Mouse (Mus musculus) limb, embryonic 12.5 days (tissue): ENCODE results near the gene Shisal2a. TPM values are rescaled to one million over a fixed set of nuclear protein-coding genes. Genes with fewer than 3 reads are reported as not detected.

Experiments used
- ATAC-seq: fragments of 200-750 bp; cut with Nextera tagmentation; 2 replicates; pipeline ENCODE4 v1.8.0; 2017; ENCODE audit warnings: low read depth, moderate TSS enrichment; ENCODE audit not compliant: insufficient number of reproducible peaks, insufficient read depth, low FRiP score, low TSS enrichment
- H3K27ac ChIP-seq: fragments of 300-500 bp; sonication (generic); 2 replicates; pipeline ENCODE4 v1.5.1; 2016; ENCODE audit warnings: mild to moderate bottlenecking, moderate library complexity
- H3K27me3 ChIP-seq: fragments of 300-500 bp; sonication (generic); 2 replicates; pipeline ENCODE4 v1.6.1; 2016; ENCODE audit warnings: mild to moderate bottlenecking, moderate library complexity
- H3K36me3 ChIP-seq: fragments of 300-500 bp; sonication (generic); 2 replicates; pipeline ENCODE4 v1.6.1; 2016; ENCODE audit warnings: mild to moderate bottlenecking, moderate library complexity
- H3K4me1 ChIP-seq: fragments of 300-500 bp; sonication (generic); replicated peaks from 2 replicates; pipeline ENCODE4 v1.6.1; 2016
- H3K4me2 ChIP-seq: fragments of 300-500 bp; sonication (generic); 2 replicates; pipeline ENCODE4 v1.6.1; 2016; ENCODE audit warnings: mild to moderate bottlenecking, moderate library complexity
- H3K4me3 ChIP-seq: fragments of 300-500 bp; sonication (generic); replicated peaks from 2 replicates; pipeline ENCODE4 v1.5.1; 2016; ENCODE audit warnings: mild to moderate bottlenecking
- H3K9ac ChIP-seq: fragments of 300-500 bp; sonication (generic); replicated peaks from 2 replicates; pipeline ENCODE4 v1.6.1; 2016; ENCODE audit warnings: mild to moderate bottlenecking, moderate library complexity
- H3K9me3 ChIP-seq: fragments of 300-500 bp; sonication (generic); 2 replicates; pipeline ENCODE4 v1.6.1; 2016; ENCODE audit warnings: mild to moderate bottlenecking, moderate library complexity
- WGBS: fragments of 180-500 bp; shearing (Covaris S2); methylation state at CpG from one replicate; pipeline ENCODE4 v1.1.7; 2016; 5-methylcytosine and 5-hydroxymethylcytosine counted together
- polyA plus RNA-seq: library from polyadenylated mRNA; unstranded; fragments of >200 nt; fragmentation: Nextera tagmentation; extraction: Ambion mirVana; gene quantifications from 2 replicates; pipeline ENCODE4 v1.2.1, GENCODE M21; 2016

The Shisal2a gene
- polyA plus RNA-seq: 8.1 and 9.4 TPM in 2 replicates

- peak within 1 kb of the TSS; percentile 81 for H3K4me2 ChIP-seq
- peaks cover 34% of the 10 kb centered on the region for H3K4me1 ChIP-seq
- 0 out of 2 replicates have a peak, but pooled peaks have one; percentile 48 for ATAC-seq
- no peaks in the 10 kb centered on the region for H3K9me3 ChIP-seq
- peak within 1 kb of the TSS; percentile 51; the same call in 1 of the 2 replicates for H3K27ac ChIP-seq
- peak within 1 kb of the TSS; percentile 52 for H3K4me3 ChIP-seq
- H3K36me3 ChIP-seq: no peaks in the 10 kb centered on the region
- 2% methylated on average over 55 of the region's 55 CpGs for WGBS
- peaks cover 28% of the 10 kb centered on the region for H3K27me3 ChIP-seq
- peak within 1 kb of the TSS; percentile 83 for H3K9ac ChIP-seq
Observed at GRCm38 (mm10) chr4:108383183-108383714, at the start of gene Shisal2a. Gene Shisal2a (minus strand): TSS chr4:108383349.

- Histone ChIP-seq H3K9ac (no peak overlapping the region), H3K4me2 (peak overlapping the region; percentile 16), H3K36me3 (no peaks in the 10 kb centered on the region), H3K9me3 (no peaks in the 10 kb centered on the region), H3K4me3 (no peak overlapping the region), H3K4me1 (peaks cover 60% of the 10 kb centered on the region), H3K27me3 (no peaks in the 10 kb centered on the region), H3K27ac (peak overlapping the region; percentile 89)
- WGBS: 23% methylated on average over 2 of the region's 2 CpGs
- no peak for ATAC-seq
Observed at GRCm38 (mm10) chr4:108431561-108431936, 48.4 kb upstream of the Shisal2a start.

- ATAC-seq: peak; percentile 91
- Histone ChIP-seq H3K9ac (no peak overlapping the region), H3K27me3 (no peaks in the 10 kb centered on the region), H3K27ac (peak overlapping the region; percentile 89), H3K9me3 (no peaks in the 10 kb centered on the region), H3K4me1 (peaks cover 60% of the 10 kb centered on the region), H3K4me2 (peak overlapping the region; percentile 16), H3K36me3 (no peaks in the 10 kb centered on the region), H3K4me3 (no peak overlapping the region)
- WGBS: 18% methylated on average over 4 of the region's 4 CpGs
Observed at GRCm38 (mm10) chr4:108430656-108431560, 47.8 kb upstream of the Shisal2a start.

- H3K9me3 ChIP-seq: no peaks in the 10 kb centered on the region
Observed at GRCm38 (mm10) chr4:108428341-108428721, 45.2 kb upstream of the Shisal2a start.

GRCm38 (mm10) chr4:108427719-108428340 lies 44.7 kb upstream of the Shisal2a start:
- Histone ChIP-seq H3K36me3 (no peaks in the 10 kb centered on the region), H3K9me3 (no peaks in the 10 kb centered on the region), H3K4me3 (no peak overlapping the region), H3K27me3 (no peaks in the 10 kb centered on the region), H3K4me2 (no peak overlapping the region), H3K27ac (peak overlapping the region; percentile 36; the same call in 1 of the 2 replicates), H3K4me1 (peaks cover 37% of the 10 kb centered on the region), H3K9ac (no peak overlapping the region)
- no peak for ATAC-seq
- 56% methylated on average over 11 of the region's 11 CpGs for WGBS

More at GRCm38 (mm10) chr4:108428341-108428721, 45.2 kb upstream of the Shisal2a start:
- Histone ChIP-seq H3K36me3 (no peaks in the 10 kb centered on the region), H3K4me3 (no peak overlapping the region), H3K4me1 (peaks cover 41% of the 10 kb centered on the region), H3K9ac (no peak overlapping the region), H3K4me2 (no peak overlapping the region), H3K27me3 (no peaks in the 10 kb centered on the region), H3K27ac (peak overlapping the region; percentile 36; the same call in 1 of the 2 replicates)
- WGBS: 64% methylated on average over 6 of the region's 6 CpGs
- no peak for ATAC-seq

- H3K9ac ChIP-seq: no peak overlapping the region
- H3K36me3 ChIP-seq: no peaks in the 10 kb centered on the region
- no peak overlapping the region for H3K4me2 ChIP-seq
- no peaks in the 10 kb centered on the region for H3K9me3 ChIP-seq
- H3K4me3 ChIP-seq: no peak overlapping the region
- H3K27ac ChIP-seq: no peak overlapping the region
- WGBS: 62% methylated on average over 2 of the region's 2 CpGs
- no peak for ATAC-seq
- H3K4me1 ChIP-seq: peaks cover 14% of the 10 kb centered on the region
- no peaks in the 10 kb centered on the region for H3K27me3 ChIP-seq
Observed at GRCm38 (mm10) chr4:108424587-108424986, 41.4 kb upstream of the Shisal2a start.

GRCm38 (mm10) chr4:108407621-108408020 lies 24.5 kb upstream of the Shisal2a start:
- Histone ChIP-seq H3K4me3 (no peak overlapping the region), H3K27ac (peak overlapping the region; percentile 90), H3K4me2 (peak overlapping the region; percentile 73), H3K4me1 (peaks cover 36% of the 10 kb centered on the region), H3K36me3 (peaks cover 8% of the 10 kb centered on the region), H3K9me3 (peaks cover 3% of the 10 kb centered on the region; the same call in 1 of the 2 replicates), H3K27me3 (no peaks in the 10 kb centered on the region), H3K9ac (no peak overlapping the region)
- ATAC-seq: no peak
- 19% methylated on average over 8 of the region's 8 CpGs for WGBS

GRCm38 (mm10) chr4:108406861-108407401 lies 23.8 kb upstream of the Shisal2a start, which contains the start of gene Gpx7:
Gene Gpx7 (minus strand): TSS chr4:108406961.
- peaks cover 3% of the 10 kb centered on the region; the same call in 1 of the 2 replicates for H3K9me3 ChIP-seq
- no peaks in the 10 kb centered on the region for H3K27me3 ChIP-seq
- ATAC-seq: no peak
- H3K4me2 ChIP-seq: peak within 1 kb of the TSS; percentile 73
- H3K9ac ChIP-seq: peak within 1 kb of the TSS; percentile 74
- H3K36me3 ChIP-seq: peaks cover 15% of the 10 kb centered on the region
- peaks cover 36% of the 10 kb centered on the region for H3K4me1 ChIP-seq
- H3K27ac ChIP-seq: peak within 1 kb of the TSS; percentile 90
- WGBS: 6% methylated on average over 15 of the region's 15 CpGs
- H3K4me3 ChIP-seq: peak within 1 kb of the TSS; percentile 46

- Histone ChIP-seq H3K36me3 (peaks cover 15% of the 10 kb centered on the region), H3K4me1 (peaks cover 36% of the 10 kb centered on the region), H3K9me3 (peaks cover 3% of the 10 kb centered on the region; the same call in 1 of the 2 replicates), H3K4me3 (peak overlapping the region; percentile 46), H3K27me3 (no peaks in the 10 kb centered on the region), H3K27ac (peak overlapping the region; percentile 90), H3K4me2 (peak overlapping the region; percentile 73), H3K9ac (peak overlapping the region; percentile 74)
- 3% methylated on average over 52 of the region's 52 CpGs for WGBS
- ATAC-seq: peak; percentile 70
Observed at GRCm38 (mm10) chr4:108406138-108406860, 23.1 kb upstream of the Shisal2a start.

GRCm38 (mm10) chr4:108405766-108406137 lies 22.6 kb upstream of the Shisal2a start:
- peak; percentile 34; the same call in 1 of the 2 replicates for ATAC-seq
- 62% methylated on average over 3 of the region's 3 CpGs for WGBS
- no peaks in the 10 kb centered on the region for H3K27me3 ChIP-seq
- H3K36me3 ChIP-seq: peaks cover 19% of the 10 kb centered on the region
- peak overlapping the region; percentile 73 for H3K4me2 ChIP-seq
- peak overlapping the region; percentile 74 for H3K9ac ChIP-seq
- H3K9me3 ChIP-seq: peaks cover 3% of the 10 kb centered on the region; the same call in 1 of the 2 replicates
- peak overlapping the region; percentile 90 for H3K27ac ChIP-seq
- peak overlapping the region; percentile 46 for H3K4me3 ChIP-seq
- peaks cover 36% of the 10 kb centered on the region for H3K4me1 ChIP-seq
